ENCODE assay signal across 18 mouse cellular contexts in genomic region chr5:140368926-140369325, GRCm38 (mm10). TPM values are rescaled to one million over a fixed set of nuclear protein-coding genes. Genes with fewer than 3 reads are reported as not detected.
A peak's percentile ranks its signal among the peaks of the same experiment; 100 is the strongest.
DNase-seq lines count a peak whose midpoint lies in the region; ATAC-seq and TF ChIP-seq lines count a peak whose summit lies in the region.
"Had no signal": no experiment of that assay in that cellular context is flagged by ENCODE, and none has a peak within 500 bp of the region (broad histone marks: within the 10 kb centered on the region; RNA-seq: fewer than 3 reads in every experiment).

No protein-coding gene starts in this region.

- peaks cover 9% of the 10 kb centered on the region for H3K4me1 ChIP-seq in kidney, embryonic 16.5 days (ENCODE audit: insufficient read depth, low read length)
- H3K4me1 ChIP-seq in liver, embryonic 12.5 days: peaks cover 43% of the 10 kb centered on the region
- H3K4me1 ChIP-seq in liver, embryonic 11.5 days (replicated peaks; ENCODE audit: control insufficient read depth, insufficient read depth, low read length): peaks cover 30% of the 10 kb centered on the region
- peaks cover 48% of the 10 kb centered on the region for H3K4me1 ChIP-seq in liver, embryonic 13.5 days (replicated peaks)
- peaks cover 42% of the 10 kb centered on the region for H3K4me1 ChIP-seq in liver, postnatal 0 days (ENCODE audit: insufficient read depth)
- H3K4me1 ChIP-seq: forebrain, embryonic 12.5 days had no signal

- no peak for TF ChIP-seq EP300 in liver, postnatal 0 days (IDR thresholded peaks at IDR 0.05; ENCODE audit: low read depth)

- no peak overlapping the region for H3K4me3 ChIP-seq in kidney, embryonic 16.5 days (ENCODE audit: low read length)
- no peak overlapping the region for H3K4me3 ChIP-seq in liver, embryonic 12.5 days
- H3K4me3 ChIP-seq in liver, embryonic 11.5 days (ENCODE audit: low read depth, low read length): no peak overlapping the region
- H3K4me3 ChIP-seq in liver, embryonic 13.5 days (replicated peaks): no peak overlapping the region
- H3K4me3 ChIP-seq in liver, postnatal 0 days (ENCODE audit: low read depth, low read length): no peak overlapping the region
- H3K4me3 ChIP-seq: embryonic facial prominence, embryonic 13.5 days; forebrain, embryonic 12.5 days; heart, embryonic 12.5 days; hindbrain, embryonic 10.5 days had no signal

- ATAC-seq in kidney, embryonic 16.5 days (ENCODE audit: low FRiP score, low TSS enrichment): no peak
- ATAC-seq in liver, embryonic 12.5 days: peak; percentile 28; the same call in 1 of the 2 replicates
- ATAC-seq in liver, embryonic 11.5 days (replicated peaks; ENCODE audit: low FRiP score): no peak
- 0 out of 2 replicates have a peak, but pooled peaks have one; percentile 14 for ATAC-seq in liver, embryonic 13.5 days (ENCODE audit: low read depth)
- no peak for ATAC-seq in liver, postnatal 0 days
- ATAC-seq: forebrain, embryonic 16.5 days had no signal

- no peak overlapping the region for H3K4me2 ChIP-seq in kidney, embryonic 16.5 days (replicated peaks; ENCODE audit: low read depth, low read length)
- H3K4me2 ChIP-seq in liver, embryonic 12.5 days: no peak overlapping the region
- H3K4me2 ChIP-seq in liver, embryonic 11.5 days: no peak overlapping the region
- no peak overlapping the region for H3K4me2 ChIP-seq in liver, embryonic 13.5 days
- H3K4me2 ChIP-seq in liver, postnatal 0 days (ENCODE audit: low read depth, low read length): no peak overlapping the region
- H3K4me2 ChIP-seq: embryonic facial prominence, embryonic 13.5 days; forebrain, embryonic 12.5 days; heart, embryonic 12.5 days had no signal

- H3K9ac ChIP-seq in kidney, embryonic 16.5 days (replicated peaks; ENCODE audit: low read length): no peak overlapping the region
- no peak overlapping the region for H3K9ac ChIP-seq in liver, embryonic 12.5 days
- H3K9ac ChIP-seq in liver, embryonic 11.5 days (ENCODE audit: low read depth, low read length): no peak overlapping the region
- H3K9ac ChIP-seq in liver, embryonic 13.5 days: no peak overlapping the region
- H3K9ac ChIP-seq in liver, postnatal 0 days (replicated peaks): no peak overlapping the region
- H3K9ac ChIP-seq: embryonic facial prominence, embryonic 13.5 days; forebrain, embryonic 12.5 days; heart, embryonic 12.5 days had no signal

- H3K9me3 ChIP-seq in kidney, embryonic 16.5 days (ENCODE audit: low read length): no peaks in the 10 kb centered on the region
- H3K9me3 ChIP-seq in liver, embryonic 12.5 days (replicated peaks): no peaks in the 10 kb centered on the region
- no peaks in the 10 kb centered on the region for H3K9me3 ChIP-seq in liver, embryonic 11.5 days (ENCODE audit: control insufficient read depth, low read length)
- H3K9me3 ChIP-seq in liver, embryonic 13.5 days (replicated peaks): no peaks in the 10 kb centered on the region
- H3K9me3 ChIP-seq in liver, postnatal 0 days (ENCODE audit: low read length): no peaks in the 10 kb centered on the region
- H3K9me3 ChIP-seq: embryonic facial prominence, embryonic 13.5 days; forebrain, embryonic 12.5 days; heart, embryonic 12.5 days; hindbrain, embryonic 10.5 days had no signal

- 0 out of 2 replicates have a peak, but pooled peaks cover 6% of the 10 kb centered on the region for H3K36me3 ChIP-seq in kidney, embryonic 16.5 days (ENCODE audit: insufficient read depth, low read length)
- H3K36me3 ChIP-seq in liver, embryonic 12.5 days: peaks cover 14% of the 10 kb centered on the region
- no peaks in the 10 kb centered on the region for H3K36me3 ChIP-seq in liver, embryonic 11.5 days (ENCODE audit: control insufficient read depth, insufficient read depth, low read length)
- no peaks in the 10 kb centered on the region; the same call in 1 of the 2 replicates for H3K36me3 ChIP-seq in liver, embryonic 13.5 days
- H3K36me3 ChIP-seq in liver, postnatal 0 days (replicated peaks; ENCODE audit: insufficient read depth, low read length): no peaks in the 10 kb centered on the region
- H3K36me3 ChIP-seq: embryonic facial prominence, embryonic 13.5 days; forebrain, embryonic 12.5 days; heart, embryonic 12.5 days had no signal

- H3K27ac ChIP-seq in kidney, embryonic 16.5 days (ENCODE audit: low read length): no peak overlapping the region
- no peak overlapping the region for H3K27ac ChIP-seq in liver, embryonic 12.5 days
- no peak overlapping the region for H3K27ac ChIP-seq in liver, embryonic 11.5 days (ENCODE audit: low read depth, low read length)
- peak overlapping the region; percentile 64 for H3K27ac ChIP-seq in liver, embryonic 13.5 days
- H3K27ac ChIP-seq in liver, postnatal 0 days (ENCODE audit: low read depth): peak overlapping the region; percentile 85
- H3K27ac ChIP-seq: embryonic facial prominence, embryonic 13.5 days; forebrain, embryonic 12.5 days; hindbrain, embryonic 10.5 days had no signal

- TF ChIP-seq CTCF in liver, postnatal 0 days (IDR thresholded peaks at IDR 0.05; ENCODE audit: low read depth): no peak

- H3K27me3 ChIP-seq in kidney, embryonic 16.5 days (ENCODE audit: insufficient read depth, low read length): no peaks in the 10 kb centered on the region
- no peaks in the 10 kb centered on the region for H3K27me3 ChIP-seq in liver, embryonic 12.5 days (replicated peaks)
- no peaks in the 10 kb centered on the region for H3K27me3 ChIP-seq in liver, embryonic 11.5 days (replicated peaks; ENCODE audit: control insufficient read depth, insufficient read depth, low read length)
- no peaks in the 10 kb centered on the region for H3K27me3 ChIP-seq in liver, embryonic 13.5 days
- H3K27me3 ChIP-seq in liver, postnatal 0 days (ENCODE audit: insufficient read depth, low read length): no peaks in the 10 kb centered on the region
- H3K27me3 ChIP-seq: embryonic facial prominence, embryonic 13.5 days; forebrain, embryonic 12.5 days; heart, embryonic 12.5 days had no signal

- 80% methylated on average over 4 of the region's 4 CpGs for WGBS in kidney, embryonic 16.5 days
- WGBS in liver, embryonic 12.5 days (ENCODE audit: insufficient replicate concordance): 74% methylated on average over 4 of the region's 4 CpGs
- 88% methylated on average over 4 of the region's 4 CpGs for WGBS in liver, embryonic 11.5 days
- 67% methylated on average over 4 of the region's 4 CpGs for WGBS in liver, embryonic 13.5 days (ENCODE audit: insufficient replicate concordance)
- 78% methylated on average over 4 of the region's 4 CpGs for WGBS in liver, postnatal 0 days (ENCODE audit: insufficient replicate concordance)

- peak; percentile 15 for DNase-seq in kidney, adult 18-20 months
- DNase-seq in liver, embryonic 11.5 days (ENCODE audit: low spot score): no peak
- no peak for DNase-seq in liver, embryonic 13.5 days
- DNase-seq in liver, postnatal 0 days: no peak
- DNase-seq in cerebellum, postnatal 4 days (ENCODE audit: low spot score in 2 of 2): no peak
- no peak for DNase-seq in natural killer cell, adult 2 months (ENCODE audit: low spot score in 2 of 2)
- DNase-seq: adrenal gland, postnatal 10 days; cerebellum, adult 11 months; cerebellum, adult 8-10 months; cerebellum, postnatal 14 days; gastrocnemius, postnatal 14 days had no signal

RNA-seq across cellular contexts. Expression of gene Snx8, which starts 20.1 kb away (rescaled TPM):
- polyA plus RNA-seq in kidney, embryonic 16.5 days (2015; fragmentation: Nextera tagmentation; extraction: Ambion mirVana): 31.9 and 32.4 TPM in 2 replicates
- polyA plus RNA-seq in liver, embryonic 12.5 days (2016; fragmentation: Nextera tagmentation; extraction: Ambion mirVana): 11.9 and 14.0 TPM in 2 replicates
- polyA plus RNA-seq in liver, embryonic 11.5 days (2014; fragmentation: Nextera tagmentation; extraction: Ambion mirVana): 10.6 and 10.7 TPM in 2 replicates
- 10.5 and 10.9 TPM in 2 replicates for polyA plus RNA-seq in liver, embryonic 13.5 days (2015; fragmentation: Nextera tagmentation; extraction: Ambion mirVana)
- polyA plus RNA-seq in liver, postnatal 0 days (2015; fragmentation: Nextera tagmentation; extraction: Ambion mirVana): 11.4 and 12.1 TPM in 2 replicates

RNA-seq across cellular contexts. Expression of gene Mrm2, which starts 37.2 kb away (rescaled TPM):
- polyA plus RNA-seq in kidney, embryonic 16.5 days (2015; fragmentation: Nextera tagmentation; extraction: Ambion mirVana): 22.0 and 23.9 TPM in 2 replicates
- 12.0 and 14.7 TPM in 2 replicates for polyA plus RNA-seq in liver, embryonic 12.5 days (2016; fragmentation: Nextera tagmentation; extraction: Ambion mirVana)
- 20.2 and 21.7 TPM in 2 replicates for polyA plus RNA-seq in liver, embryonic 11.5 days (2014; fragmentation: Nextera tagmentation; extraction: Ambion mirVana)
- polyA plus RNA-seq in liver, embryonic 13.5 days (2015; fragmentation: Nextera tagmentation; extraction: Ambion mirVana): 12.4 and 13.0 TPM in 2 replicates
- polyA plus RNA-seq in liver, postnatal 0 days (2015; fragmentation: Nextera tagmentation; extraction: Ambion mirVana): 7.2 and 8.1 TPM in 2 replicates

RNA-seq across cellular contexts. Expression of gene Nudt1, which starts 47.5 kb away (rescaled TPM):
- 55.2 and 58.1 TPM in 2 replicates for polyA plus RNA-seq in kidney, embryonic 16.5 days (2015; fragmentation: Nextera tagmentation; extraction: Ambion mirVana)
- 34.6 and 36.3 TPM in 2 replicates for polyA plus RNA-seq in liver, embryonic 12.5 days (2016; fragmentation: Nextera tagmentation; extraction: Ambion mirVana)
- polyA plus RNA-seq in liver, embryonic 11.5 days (2014; fragmentation: Nextera tagmentation; extraction: Ambion mirVana): 58.3 and 62.3 TPM in 2 replicates
- polyA plus RNA-seq in liver, embryonic 13.5 days (2015; fragmentation: Nextera tagmentation; extraction: Ambion mirVana): 34.8 and 35.5 TPM in 2 replicates
- polyA plus RNA-seq in liver, postnatal 0 days (2015; fragmentation: Nextera tagmentation; extraction: Ambion mirVana): 18.1 and 18.6 TPM in 2 replicates

RNA-seq across cellular contexts. Expression of gene Mad1l1, which starts 47.6 kb away (rescaled TPM):
- polyA plus RNA-seq in kidney, embryonic 16.5 days (2015; fragmentation: Nextera tagmentation; extraction: Ambion mirVana): 51.6 and 52.4 TPM in 2 replicates
- polyA plus RNA-seq in liver, embryonic 12.5 days (2016; fragmentation: Nextera tagmentation; extraction: Ambion mirVana): 31.0 and 33.6 TPM in 2 replicates
- 43.0 and 43.4 TPM in 2 replicates for polyA plus RNA-seq in liver, embryonic 11.5 days (2014; fragmentation: Nextera tagmentation; extraction: Ambion mirVana)
- polyA plus RNA-seq in liver, embryonic 13.5 days (2015; fragmentation: Nextera tagmentation; extraction: Ambion mirVana): 24.8 and 25.9 TPM in 2 replicates
- 16.4 and 17.0 TPM in 2 replicates for polyA plus RNA-seq in liver, postnatal 0 days (2015; fragmentation: Nextera tagmentation; extraction: Ambion mirVana)

RNA-seq across cellular contexts. Expression of gene Eif3b, which starts 50.2 kb away (rescaled TPM):
- 112 and 114 TPM in 2 replicates for polyA plus RNA-seq in kidney, embryonic 16.5 days (2015; fragmentation: Nextera tagmentation; extraction: Ambion mirVana)
- 217 and 229 TPM in 2 replicates for polyA plus RNA-seq in liver, embryonic 12.5 days (2016; fragmentation: Nextera tagmentation; extraction: Ambion mirVana)
- polyA plus RNA-seq in liver, embryonic 11.5 days (2014; fragmentation: Nextera tagmentation; extraction: Ambion mirVana): 210 and 213 TPM in 2 replicates
- polyA plus RNA-seq in liver, embryonic 13.5 days (2015; fragmentation: Nextera tagmentation; extraction: Ambion mirVana): 101 and 120 TPM in 2 replicates
- polyA plus RNA-seq in liver, postnatal 0 days (2015; fragmentation: Nextera tagmentation; extraction: Ambion mirVana): 35.5 and 38.7 TPM in 2 replicates

Comparison
In these comparisons a context has a peak if more than half of its experiments do, and no peak if none do; other contexts are left out.
1. ATAC-seq: peak in liver, embryonic 12.5 days (single experiment) and liver, embryonic 13.5 days (single experiment); none in kidney, embryonic 16.5 days (single experiment), liver, embryonic 11.5 days (single experiment) and liver, postnatal 0 days (single experiment).
2. H3K27ac ChIP-seq: peak in liver, embryonic 13.5 days (single experiment) and liver, postnatal 0 days (single experiment); none in kidney, embryonic 16.5 days (single experiment), liver, embryonic 12.5 days (single experiment) and liver, embryonic 11.5 days (single experiment).